Mouse (Mus musculus) embryonic fibroblast, embryonic 13.5 days (primary cell): ENCODE results near the gene Neo1.

ENCODE experiments used
- CTCF ChIP-seq: IDR thresholded peaks from 2 replicates; pipeline ENCODE4 v1.5.1; 2011; ENCODE audit warnings: mild to moderate bottlenecking, control low read depth, low read length, moderate library complexity, borderline replicate concordance; ENCODE audit not compliant: insufficient read depth
- POLR2A ChIP-seq: IDR thresholded peaks from 2 replicates; pipeline ENCODE4 v1.6.1; 2011; ENCODE audit warnings: low read depth, mild to moderate bottlenecking, control low read depth, low read length, moderate library complexity

- TF ChIP-seq CTCF (no peak), POLR2A (no peak)
Measured at GRCm38 (mm10) chr9:58882686-58883085, 153.6 kb downstream of the Neo1 start.
